Mouse (Mus musculus) liver, postnatal 0 days (tissue): Measurements from ENCODE around the gene Nostrin.

ENCODE experiments used
- CTCF ChIP-seq: sonication (generic); IDR thresholded peaks from 2 replicates; pipeline ENCODE4 v1.5.1; 2016; ENCODE audit warnings: antibody characterized with exemption, low read depth
- EP300 ChIP-seq: IDR thresholded peaks from 2 replicates; pipeline ENCODE4 v1.6.1; 2016; ENCODE audit warnings: antibody characterized with exemption, low read depth, mild to moderate bottlenecking

- no peak for TF ChIP-seq EP300
- no peak for TF ChIP-seq CTCF
Observed at GRCm38 (mm10) chr2:69109710-69110109, 25.9 kb upstream of the Nostrin start.
